Mouse (Mus musculus) thymus, postnatal 36 days (tissue): ENCODE data around the gene Zswim3.
"Not testable (repeated sequence)": the region's sequence is repeated elsewhere in the genome, so short reads cannot be mapped to it uniquely, and the experiment has no call there.

Source experiments
- DNase-seq, 2 experiments: peaks; one replicate each; pipeline ENCODE4 v3.0.0; 2022; ENCODE audit warnings: mixed read lengths in 2 of 2

Gene Zswim3

GRCm38 (mm10) chr2:164815821-164816220 lies 10.9 kb downstream of the Zswim3 start:
- DNase-seq, result no peak

- DNase-seq, result no peak
Observed at GRCm38 (mm10) chr2:164817206-164817605, 12.3 kb downstream of the Zswim3 start.

- DNase-seq, result no peak
Observed at GRCm38 (mm10) chr2:164817703-164818102, 12.8 kb downstream of the Zswim3 start.

- no peak for DNase-seq
Observed at GRCm38 (mm10) chr2:164821060-164821459, 16.2 kb downstream of the Zswim3 start.

GRCm38 (mm10) chr2:164822636-164823165 lies 17.8 kb downstream of the Zswim3 start, which contains the start of gene Zswim1:
Gene Zswim1, plus strand, starts transcription at chr2:164822686.
- DNase-seq, result peak; percentile 98 to 100

DNA sequence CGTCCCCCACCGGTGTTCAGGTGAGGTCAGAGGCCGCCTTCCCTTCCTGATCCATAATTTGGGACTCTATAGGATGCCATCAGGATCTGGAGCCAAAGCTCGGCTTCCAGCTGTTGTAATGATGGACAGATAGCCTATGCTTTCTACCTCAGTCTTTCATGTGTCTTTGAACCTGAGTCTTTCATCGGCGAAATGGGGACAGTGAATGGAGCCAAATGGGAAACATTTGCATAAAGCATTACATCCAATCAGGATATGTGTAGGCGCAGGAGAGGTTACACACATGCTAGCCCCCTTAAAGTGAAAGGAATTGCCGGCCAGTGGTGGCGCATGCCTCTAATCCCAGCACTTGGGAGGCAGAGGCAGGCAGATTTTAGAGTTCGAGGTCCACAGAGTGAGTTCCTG lies 18.3 kb downstream of the Zswim3 start:
- DNase-seq, result peak in 1 of 2 experiments; percentile 17

- no peak for DNase-seq
Observed at GRCm38 (mm10) chr2:164823969-164824368, 19.1 kb downstream of the Zswim3 start.

DNA sequence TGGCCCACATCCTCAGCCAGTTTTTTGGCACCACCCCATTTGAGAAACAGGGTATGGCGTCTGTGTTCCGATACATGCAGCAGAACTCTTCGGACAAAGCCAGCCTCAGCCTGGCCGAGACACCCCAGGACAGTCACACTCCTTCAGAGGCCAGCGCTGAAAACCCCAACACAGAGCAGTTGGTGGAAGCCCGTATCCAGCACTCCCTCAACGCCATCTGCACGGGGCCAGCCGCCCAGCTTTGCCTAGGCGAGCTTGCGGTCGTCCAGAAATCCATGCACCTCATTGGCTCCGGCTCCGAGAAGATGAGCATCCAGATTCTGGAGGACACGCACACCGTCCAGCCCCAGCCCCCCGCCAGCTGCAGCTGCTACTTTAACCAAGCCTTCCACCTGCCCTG lies 20.6 kb downstream of the Zswim3 start:
- DNase-seq, result no peak

DNA sequence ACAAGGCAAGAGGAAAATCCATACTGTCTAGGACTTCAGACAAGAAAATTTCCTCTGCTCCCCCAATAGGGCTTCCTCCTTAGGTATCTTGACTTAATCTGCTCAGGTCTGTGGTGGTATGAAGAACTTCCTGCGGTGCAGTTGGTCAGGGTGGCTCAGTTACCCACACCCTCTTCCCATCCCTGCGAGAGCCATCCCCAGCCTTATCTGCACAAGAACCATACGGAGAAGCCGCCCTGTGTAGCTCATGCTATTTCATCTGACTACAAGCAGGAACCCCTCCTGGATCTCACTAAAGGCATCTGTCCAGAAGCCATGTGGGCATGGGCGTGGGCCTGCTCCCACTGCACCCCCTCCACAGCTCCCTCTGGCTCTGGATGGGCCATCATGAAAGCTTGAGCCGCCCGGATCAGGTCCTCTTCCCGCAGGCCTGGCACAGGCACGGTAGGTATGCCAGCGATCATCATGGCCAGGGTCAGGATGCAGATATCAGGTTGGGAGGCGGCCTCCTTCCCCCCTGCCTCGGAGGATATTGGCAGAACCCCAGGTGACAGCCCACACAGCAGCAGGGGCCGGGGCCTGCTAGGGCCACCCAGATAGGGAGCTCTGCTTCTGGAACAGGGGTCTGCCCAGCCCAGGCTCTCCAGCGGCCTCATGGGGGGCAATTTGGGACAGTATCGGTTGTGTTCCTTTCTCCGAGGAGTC lies 22.4 kb downstream of the Zswim3 start:
- DNase-seq, result no peak

GRCm38 (mm10) chr2:164828437-164828836 lies 23.5 kb downstream of the Zswim3 start, which contains the start of gene Spata25:
Gene Spata25, minus strand, starts transcription at chr2:164828537.
- no peak for DNase-seq

- DNase-seq, result no peak
Observed at GRCm38 (mm10) chr2:164829090-164829489, 24.2 kb downstream of the Zswim3 start.

DNA sequence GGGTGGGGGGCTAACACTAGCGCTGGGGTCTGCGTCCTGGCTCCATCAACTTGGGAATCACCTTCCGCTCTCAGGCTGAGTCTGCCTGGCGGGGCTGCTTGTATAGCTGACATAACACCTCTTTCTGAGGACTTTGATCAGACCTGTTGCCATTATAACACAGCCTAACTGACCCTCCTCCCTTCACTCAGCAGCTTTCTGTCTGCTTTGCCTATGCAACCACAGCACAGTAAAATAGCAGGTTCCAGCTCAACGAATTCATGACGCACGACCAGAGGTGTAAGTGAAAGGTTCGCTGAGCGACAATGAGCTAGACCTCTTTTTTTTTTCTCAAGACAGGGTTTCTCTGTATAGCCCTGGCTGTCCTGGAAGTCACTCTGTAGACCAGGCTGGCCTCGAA lies 26.1 kb downstream of the Zswim3 start:
- DNase-seq, result no peak

- no peak for DNase-seq
Observed at GRCm38 (mm10) chr2:164832032-164832747, 27.3 kb downstream of the Zswim3 start.

DNA sequence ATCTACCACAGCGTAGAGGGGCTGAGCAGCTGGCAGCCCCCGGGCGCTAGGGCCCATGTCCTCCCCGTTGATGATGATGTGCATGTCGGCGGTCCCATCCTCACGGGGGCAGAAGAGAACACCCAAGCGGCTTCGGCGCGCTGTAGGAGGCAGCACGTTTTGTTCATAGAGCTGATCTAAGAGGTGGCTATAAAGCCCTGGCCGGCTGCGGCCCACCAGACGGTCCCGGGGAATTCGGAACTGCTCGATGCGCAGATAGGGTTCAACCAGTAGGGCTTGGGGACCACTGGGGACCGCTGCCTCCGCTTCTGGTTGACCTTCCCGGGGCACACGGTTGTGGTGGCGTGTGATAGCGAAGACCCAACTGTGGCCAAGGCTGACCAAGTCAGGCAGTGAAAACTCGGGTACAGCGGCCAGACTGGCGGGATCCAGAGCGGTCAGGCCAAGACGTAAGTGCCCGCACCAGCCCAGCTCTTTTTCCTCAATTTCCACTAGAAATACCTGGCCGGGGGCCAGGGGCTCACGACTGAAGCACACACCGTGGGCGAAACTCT lies 27.9 kb downstream of the Zswim3 start, which contains the start of gene Ctsa:
Ctsa (plus strand) TSS at position 126 of the 554 bp plus-strand sequence.
- peak; percentile 82 for DNase-seq

DNA sequence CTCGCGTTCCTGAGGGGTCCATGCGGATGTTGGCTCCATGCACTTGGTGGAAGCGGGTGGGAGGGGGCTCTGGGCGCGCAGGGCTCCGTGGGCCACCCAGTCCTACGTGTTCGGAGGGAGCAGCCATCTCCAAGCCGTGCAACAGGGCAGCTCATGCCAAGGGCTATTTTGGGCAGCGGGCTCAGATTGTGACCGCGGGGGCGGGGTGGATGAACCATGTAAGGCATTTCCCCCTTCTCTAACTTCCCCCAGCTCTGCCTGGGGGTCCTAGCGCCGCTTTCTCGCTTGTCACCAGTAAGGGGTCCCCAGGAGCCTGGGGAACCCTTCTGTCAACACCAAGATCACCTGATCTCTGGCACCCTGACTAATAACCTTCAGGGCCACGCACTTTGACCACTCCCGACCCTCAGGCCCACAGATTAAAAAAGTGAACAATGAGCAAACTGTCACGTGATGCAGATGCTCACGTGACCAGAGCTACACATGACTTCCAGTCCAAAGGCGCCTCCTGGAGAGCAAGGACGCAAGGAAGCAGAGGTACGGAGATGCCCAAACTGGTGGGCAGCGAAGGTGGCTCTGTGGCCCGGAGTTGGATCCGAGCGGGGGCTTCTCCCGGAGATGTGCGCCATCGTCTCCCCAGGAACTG lies 28.5 kb downstream of the Zswim3 start, which contains the start of gene Neurl2:
Neurl2 (minus strand) TSS at position 143 of the 646 bp plus-strand sequence.
- peak; percentile 84 to 86 for DNase-seq

DNA sequence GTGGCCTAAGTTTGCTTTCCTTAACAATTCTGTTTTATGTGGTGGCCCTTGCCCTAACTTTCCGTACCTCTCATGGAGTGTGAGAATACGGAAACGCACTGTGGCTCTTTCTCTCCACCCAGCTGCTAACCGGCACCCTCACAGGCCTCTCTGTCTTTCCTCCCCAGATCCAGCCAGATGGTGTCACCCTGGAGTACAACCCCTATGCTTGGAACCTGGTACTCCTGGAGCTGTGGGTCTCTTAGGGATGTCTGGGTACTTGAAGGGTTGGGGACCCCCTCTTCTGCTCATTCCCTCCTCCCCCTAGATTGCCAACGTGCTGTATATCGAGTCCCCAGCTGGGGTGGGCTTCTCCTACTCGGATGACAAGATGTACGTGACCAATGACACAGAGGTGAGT lies 29.6 kb downstream of the Zswim3 start:
- DNase-seq, result peak; percentile 41 to 57

- no peak for DNase-seq
Observed at GRCm38 (mm10) chr2:164835164-164835563, 30.3 kb downstream of the Zswim3 start.

DNA sequence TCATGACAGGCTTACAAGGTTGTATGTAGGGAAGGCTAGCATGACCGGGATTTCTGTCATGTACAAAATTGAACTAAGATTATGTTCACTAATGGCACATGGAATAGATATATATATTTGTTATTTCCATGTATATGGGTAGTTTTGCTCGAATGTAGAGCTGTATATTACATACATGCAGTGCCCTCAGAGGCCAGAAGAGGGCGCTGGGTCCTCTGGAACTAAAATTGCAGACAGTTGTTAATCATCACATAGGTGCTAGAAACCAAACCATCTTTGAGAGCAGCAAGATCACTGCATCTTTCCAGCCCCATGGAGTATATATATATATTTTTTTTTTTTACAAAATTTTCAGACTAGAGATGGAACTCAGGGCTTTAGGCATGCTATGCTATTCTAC lies 40.9 kb downstream of the Zswim3 start:
- peak in 1 of 2 experiments; percentile 32 for DNase-seq

GRCm38 (mm10) chr2:164850061-164850460 lies 45.2 kb downstream of the Zswim3 start:
- DNase-seq, result peak; percentile 28 to 47

DNA sequence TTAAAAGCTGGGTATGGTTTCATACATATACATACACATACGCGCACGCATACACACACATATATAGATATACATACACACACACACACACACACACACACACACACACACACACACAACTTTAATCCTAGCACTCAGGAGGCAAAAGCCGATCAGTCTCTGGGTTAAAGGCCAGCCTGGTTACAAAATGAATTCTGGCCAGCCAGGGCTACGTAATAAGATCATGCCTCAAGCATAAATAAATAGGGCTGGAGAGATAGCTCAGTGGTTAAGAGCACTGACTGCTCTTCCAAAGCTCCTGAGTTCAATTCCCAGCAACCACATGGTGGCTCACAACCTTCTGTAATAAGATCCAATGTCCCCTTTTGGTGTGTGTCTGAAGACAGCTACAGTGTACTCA lies 50.7 kb downstream of the Zswim3 start:
- DNase-seq, result not testable (repeated sequence)

GRCm38 (mm10) chr2:164856309-164857100 lies 51.6 kb downstream of the Zswim3 start:
- DNase-seq, result no peak
